Mouse (Mus musculus): ENCODE measurements at regions not wholly inside any gene's neighbourhood (a gene's known extent, or its start where the extent isn't known, plus 50 kb on each side); places are given as distances from the start of the nearest gene placed in this dataset.

DNA sequence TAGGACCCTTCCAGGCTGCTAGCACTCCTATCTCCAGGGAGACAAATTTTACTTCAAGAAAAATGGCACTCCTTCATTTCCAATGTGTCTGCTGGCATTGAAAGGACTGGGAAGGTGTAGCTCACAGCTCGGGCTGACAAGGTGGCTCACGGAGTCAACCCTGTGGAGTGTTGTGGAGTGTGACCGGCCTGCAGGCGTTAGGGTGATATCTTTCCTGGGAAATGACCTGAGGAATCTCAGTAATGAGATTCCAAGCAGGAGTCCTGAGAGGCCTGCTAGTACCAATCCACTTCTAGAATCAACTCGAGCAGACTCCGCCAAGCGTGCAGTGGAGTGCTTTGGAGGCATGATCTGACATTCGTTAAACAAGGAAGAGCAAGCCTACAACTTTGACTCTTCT lies 328.6 kb downstream of the Icos start:
- Histone ChIP-seq H3K36me3 (ENCODE audit: control insufficient read depth, insufficient read depth, low read length) (peaks cover 4% of the 10 kb centered on the region), H3K79me2 (replicated peaks; ENCODE audit: control insufficient read depth, insufficient read depth, low read length) (no peaks in the 10 kb centered on the region), H3K27ac (no peak overlapping the region), H3K27me3 (ENCODE audit: control insufficient read depth, insufficient read depth, low read length) (no peaks in the 10 kb centered on the region), H3K9ac (ENCODE audit: low read depth, low read length) (no peak overlapping the region), H3K4me1 (ENCODE audit: control insufficient read depth, insufficient read depth, low read length) (peaks cover 10% of the 10 kb centered on the region), H3K4me3 (no peak overlapping the region)
- intact Hi-C loops (cut with DNase I), result no loop called here
- WGBS, result 92% methylated on average over 8 of the region's 8 CpGs
- TF ChIP-seq POLR2A (IDR thresholded peaks at IDR 0.05; ENCODE audit: insufficient read depth, low read depth, low read length) (no peak), EP300 (IDR thresholded peaks at IDR 0.05; ENCODE audit: insufficient read depth, low read depth, low read length) (no peak), CTCF (IDR thresholded peaks at IDR 0.05) (no peak)
- no peak for DNase-seq

- Histone ChIP-seq H3K27ac (peak overlapping the region; percentile 22), H3K36me3 (ENCODE audit: control insufficient read depth, insufficient read depth, low read length) (peaks cover 4% of the 10 kb centered on the region), H3K27me3 (ENCODE audit: control insufficient read depth, insufficient read depth, low read length) (no peaks in the 10 kb centered on the region), H3K4me1 (ENCODE audit: control insufficient read depth, insufficient read depth, low read length) (peaks cover 10% of the 10 kb centered on the region), H3K79me2 (replicated peaks; ENCODE audit: control insufficient read depth, insufficient read depth, low read length) (no peaks in the 10 kb centered on the region), H3K4me3 (no peak overlapping the region), H3K9ac (ENCODE audit: low read depth, low read length) (no peak overlapping the region)
- TF ChIP-seq POLR2A (IDR thresholded peaks at IDR 0.05; ENCODE audit: insufficient read depth, low read depth, low read length) (0 out of 2 replicates have a peak, but pooled peaks have one; percentile 23), CTCF (IDR thresholded peaks at IDR 0.05) (no peak), EP300 (IDR thresholded peaks at IDR 0.05; ENCODE audit: insufficient read depth, low read depth, low read length) (peak; percentile 97)
- peak; percentile 43 to 48 for DNase-seq
- 44% methylated on average over 1 of the region's 1 CpGs for WGBS
- intact Hi-C loops (cut with DNase I), result no loop called here
Measured at GRCm38 (mm10) chr1:61309563-61309962, 329.1 kb upstream of the Pard3b start.

DNA sequence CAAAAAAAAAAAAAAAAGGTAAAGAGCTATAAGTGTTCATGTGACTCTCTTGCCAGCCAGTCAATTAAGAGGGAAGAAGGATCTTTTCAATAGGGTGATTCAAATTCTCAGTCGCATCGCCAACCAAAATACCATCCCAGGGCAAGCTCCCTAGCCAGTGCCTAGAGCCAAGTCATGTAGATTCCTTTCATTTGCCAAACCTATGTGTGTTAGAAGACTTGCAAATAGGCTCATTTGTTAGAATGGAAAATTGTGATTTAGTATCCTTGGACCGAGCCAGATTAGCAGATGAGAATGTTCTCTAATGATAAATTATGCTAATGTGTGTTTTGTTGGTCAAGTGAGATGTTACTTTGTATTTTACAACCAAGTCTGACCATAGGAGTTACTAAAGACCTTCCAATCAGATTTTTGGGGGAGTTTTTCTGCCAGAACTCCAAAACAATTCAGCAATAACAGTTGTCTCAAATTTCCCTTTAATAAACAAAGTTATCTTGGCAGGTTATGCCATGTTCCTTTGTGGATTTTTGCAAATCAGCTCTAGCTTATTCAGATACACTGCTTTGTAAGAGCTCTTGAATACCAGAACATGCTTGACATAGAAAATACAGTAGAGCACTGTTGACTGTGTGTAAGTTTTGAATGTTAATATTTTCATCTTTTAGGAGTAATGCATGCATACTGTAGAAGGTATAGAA lies 328.4 kb upstream of the Pard3b start:
- no peak for DNase-seq
- Histone ChIP-seq H3K4me3 (no peak overlapping the region), H3K4me1 (ENCODE audit: control insufficient read depth, insufficient read depth, low read length) (peaks cover 10% of the 10 kb centered on the region), H3K9ac (ENCODE audit: low read depth, low read length) (no peak overlapping the region), H3K79me2 (replicated peaks; ENCODE audit: control insufficient read depth, insufficient read depth, low read length) (no peaks in the 10 kb centered on the region), H3K27ac (peak overlapping the region; percentile 22), H3K36me3 (ENCODE audit: control insufficient read depth, insufficient read depth, low read length) (peaks cover 4% of the 10 kb centered on the region), H3K27me3 (ENCODE audit: control insufficient read depth, insufficient read depth, low read length) (no peaks in the 10 kb centered on the region)
- intact Hi-C loops (cut with DNase I), result loop anchor here (2.0 kb wide), 1 partner anchor 43 kb away; no protein-coding TSS in a partner anchor
- TF ChIP-seq POLR2A (IDR thresholded peaks at IDR 0.05; ENCODE audit: insufficient read depth, low read depth, low read length), result no peak
- TF ChIP-seq CTCF (IDR thresholded peaks at IDR 0.05), result no peak
- TF ChIP-seq EP300 (IDR thresholded peaks at IDR 0.05; ENCODE audit: insufficient read depth, low read depth, low read length), result no peak
- 83% methylated on average over 3 of the region's 3 CpGs for WGBS

- no peak overlapping the region for H3K9ac ChIP-seq (ENCODE audit: low read depth, low read length)
- peaks cover 4% of the 10 kb centered on the region for H3K36me3 ChIP-seq (ENCODE audit: control insufficient read depth, insufficient read depth, low read length)
- WGBS, result 21% methylated on average over 2 of the region's 2 CpGs
- TF ChIP-seq EP300 (IDR thresholded peaks at IDR 0.05; ENCODE audit: insufficient read depth, low read depth, low read length) (0 out of 2 replicates have a peak, but pooled peaks have one; percentile 38), POLR2A (IDR thresholded peaks at IDR 0.05; ENCODE audit: insufficient read depth, low read depth, low read length) (no peak)
- H3K4me3 ChIP-seq, result no peak overlapping the region
- peak in 1 of 2 experiments; percentile 23 for DNase-seq
- intact Hi-C loops (cut with DNase I), result loop anchor here (2.0 kb wide), 1 partner anchor 42 kb away; no protein-coding TSS in a partner anchor
- no peaks in the 10 kb centered on the region for H3K27me3 ChIP-seq (ENCODE audit: control insufficient read depth, insufficient read depth, low read length)
- peak overlapping the region; percentile 22 for H3K27ac ChIP-seq
- H3K79me2 ChIP-seq (replicated peaks; ENCODE audit: control insufficient read depth, insufficient read depth, low read length), result no peaks in the 10 kb centered on the region
- H3K4me1 ChIP-seq (ENCODE audit: control insufficient read depth, insufficient read depth, low read length), result peaks cover 10% of the 10 kb centered on the region
Measured at GRCm38 (mm10) chr1:61310761-61311090, 327.9 kb upstream of the Pard3b start.

DNA sequence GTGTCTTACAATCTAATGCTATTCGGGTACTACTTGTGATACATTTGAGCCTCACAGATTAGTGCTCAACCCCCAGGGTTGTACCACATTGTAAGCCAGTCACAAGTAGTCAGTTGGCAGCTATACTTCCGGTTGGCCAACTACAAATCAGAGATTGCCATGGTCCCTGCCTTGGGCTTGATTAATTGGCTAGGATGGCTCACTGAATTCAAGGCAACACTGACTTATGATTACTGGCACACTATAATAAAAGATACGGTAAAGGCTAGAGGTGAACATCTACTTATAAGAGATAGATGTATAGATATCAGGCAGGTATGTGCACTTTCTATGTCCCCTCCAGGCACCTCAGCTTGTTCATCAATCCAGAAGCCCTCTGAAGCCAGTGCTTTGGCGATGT lies 325.4 kb upstream of the Pard3b start:
- WGBS, result 90% methylated on average over 4 of the region's 4 CpGs
- Histone ChIP-seq H3K4me1 (ENCODE audit: control insufficient read depth, insufficient read depth, low read length) (peaks cover 13% of the 10 kb centered on the region), H3K9ac (ENCODE audit: low read depth, low read length) (no peak overlapping the region), H3K36me3 (ENCODE audit: control insufficient read depth, insufficient read depth, low read length) (peaks cover 4% of the 10 kb centered on the region), H3K79me2 (replicated peaks; ENCODE audit: control insufficient read depth, insufficient read depth, low read length) (no peaks in the 10 kb centered on the region), H3K27me3 (ENCODE audit: control insufficient read depth, insufficient read depth, low read length) (no peaks in the 10 kb centered on the region), H3K27ac (no peak overlapping the region), H3K4me3 (no peak overlapping the region)
- no peak for DNase-seq
- TF ChIP-seq EP300 (IDR thresholded peaks at IDR 0.05; ENCODE audit: insufficient read depth, low read depth, low read length) (no peak), POLR2A (IDR thresholded peaks at IDR 0.05; ENCODE audit: insufficient read depth, low read depth, low read length) (no peak), CTCF (IDR thresholded peaks at IDR 0.05) (no peak)
- intact Hi-C loops (cut with DNase I), result no loop called here

- H3K4me1 ChIP-seq (ENCODE audit: control insufficient read depth, insufficient read depth, low read length), result peaks cover 4% of the 10 kb centered on the region
- WGBS, result 56% methylated on average over 4 of the region's 4 CpGs
- H3K9ac ChIP-seq (ENCODE audit: low read depth, low read length), result no peak overlapping the region
- intact Hi-C loops (cut with DNase I), result no loop called here
- no peaks in the 10 kb centered on the region for H3K27me3 ChIP-seq (ENCODE audit: control insufficient read depth, insufficient read depth, low read length)
- peak overlapping the region; percentile 65 for H3K27ac ChIP-seq
- no peak for DNase-seq
- H3K36me3 ChIP-seq (ENCODE audit: control insufficient read depth, insufficient read depth, low read length), result no peaks in the 10 kb centered on the region; the same call in 1 of the 2 replicates
- TF ChIP-seq POLR2A (IDR thresholded peaks at IDR 0.05; ENCODE audit: insufficient read depth, low read depth, low read length), result no peak
- TF ChIP-seq EP300 (IDR thresholded peaks at IDR 0.05; ENCODE audit: insufficient read depth, low read depth, low read length), result no peak
- no peak for TF ChIP-seq CTCF (IDR thresholded peaks at IDR 0.05)
- no peaks in the 10 kb centered on the region for H3K79me2 ChIP-seq (replicated peaks; ENCODE audit: control insufficient read depth, insufficient read depth, low read length)
- H3K4me3 ChIP-seq, result no peak overlapping the region
Measured at GRCm38 (mm10) chr1:61316261-61316660, 322.4 kb upstream of the Pard3b start.

Data from heart, adult 2 months (tissue).